Mouse (Mus musculus): ENCODE data around the gene Uckl1. TPM values are rescaled to one million over a fixed set of nuclear protein-coding genes. Genes with fewer than 3 reads are reported as not detected.

The Uckl1 gene
- polyA plus RNA-seq, 1 experiment from 2014 or later = 33.9 TPM

DNA sequence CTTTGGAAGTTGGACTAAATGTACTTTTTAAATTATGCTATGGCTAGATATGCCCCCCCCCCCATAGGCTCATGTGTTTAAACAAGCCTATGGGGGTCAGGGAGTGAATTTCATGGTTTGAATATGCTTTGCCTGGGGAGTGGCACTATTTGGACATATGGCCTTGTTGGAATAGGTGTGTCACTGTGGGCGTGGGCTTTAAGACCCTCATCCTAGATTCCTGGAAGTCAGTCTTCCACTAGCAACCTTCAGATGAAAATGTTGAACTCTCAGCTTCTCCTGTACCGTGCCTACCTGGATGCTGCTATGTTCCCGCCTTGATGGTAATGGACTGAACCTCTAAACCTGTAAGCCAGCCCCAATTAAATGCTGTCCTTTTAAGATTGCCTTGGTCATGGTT is 52.1 kb downstream of the Uckl1 start:
- H3K79me2 ChIP-seq (ENCODE audit: inconsistent target) = peaks cover 94% of the 10 kb centered on the region
- no peak overlapping the region for H3K27ac ChIP-seq
- H3K36me3 ChIP-seq (ENCODE audit: inconsistent target) = peaks cover 6% of the 10 kb centered on the region; the same call in 1 of the 2 replicates
- WGBS (ENCODE audit: missing documents) = 88% methylated on average over 3 of the region's 3 CpGs
- no peak overlapping the region for H3K4me3 ChIP-seq (ENCODE audit: inconsistent target)

DNA sequence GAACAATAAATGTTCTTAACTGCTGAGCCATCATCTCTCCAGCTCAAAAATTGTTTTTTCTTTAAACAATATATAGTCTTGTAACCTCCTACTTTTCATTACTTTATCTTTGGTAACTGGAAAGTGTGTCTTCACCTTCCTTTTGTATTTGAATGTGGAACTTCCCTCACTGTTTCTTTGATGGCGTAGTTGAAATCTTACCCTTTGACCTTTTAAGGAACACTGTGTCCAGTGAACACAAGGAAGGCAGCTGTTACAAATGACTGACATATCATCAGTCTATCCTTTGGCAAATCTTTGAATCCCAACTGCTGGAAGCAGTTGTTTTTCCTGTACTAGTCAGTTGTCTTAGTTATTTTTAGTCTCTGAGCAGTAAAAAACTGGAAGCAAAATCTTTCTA is 55.6 kb downstream of the Uckl1 start:
- 100% methylated on average over 1 of the region's 1 CpGs for WGBS (ENCODE audit: missing documents)
- Histone ChIP-seq H3K4me3 (ENCODE audit: inconsistent target) (no peak overlapping the region), H3K36me3 (ENCODE audit: inconsistent target) (peaks cover 6% of the 10 kb centered on the region; the same call in 1 of the 2 replicates), H3K79me2 (ENCODE audit: inconsistent target) (peaks cover 100% of the 10 kb centered on the region), H3K27ac (no peak overlapping the region)

DNA sequence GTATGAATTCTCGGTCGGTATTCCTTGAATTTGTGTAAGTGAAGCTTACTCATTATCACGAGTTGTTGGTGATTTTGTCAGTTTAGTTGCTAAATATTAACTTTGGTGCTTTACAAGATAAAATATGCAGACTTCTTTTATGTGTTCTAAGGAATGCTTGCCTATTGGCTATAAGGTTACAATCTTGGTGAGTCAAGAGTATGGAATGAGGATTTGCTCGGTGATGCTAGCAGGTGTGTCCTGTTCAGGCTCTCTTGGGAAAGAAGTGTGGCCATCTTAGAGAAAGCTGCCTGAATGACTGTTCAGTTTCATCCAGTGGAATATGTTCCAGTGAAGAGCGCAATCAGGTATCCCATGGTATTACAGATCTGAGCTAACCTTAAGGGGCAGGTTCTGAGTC is 59.2 kb downstream of the Uckl1 start:
- Histone ChIP-seq H3K36me3 (ENCODE audit: inconsistent target) (peaks cover 2% of the 10 kb centered on the region; the same call in 1 of the 2 replicates), H3K27ac (no peak overlapping the region), H3K4me3 (ENCODE audit: inconsistent target) (no peak overlapping the region), H3K79me2 (ENCODE audit: inconsistent target) (peaks cover 98% of the 10 kb centered on the region)
- 94% methylated on average over 5 of the region's 5 CpGs for WGBS (ENCODE audit: missing documents)

DNA sequence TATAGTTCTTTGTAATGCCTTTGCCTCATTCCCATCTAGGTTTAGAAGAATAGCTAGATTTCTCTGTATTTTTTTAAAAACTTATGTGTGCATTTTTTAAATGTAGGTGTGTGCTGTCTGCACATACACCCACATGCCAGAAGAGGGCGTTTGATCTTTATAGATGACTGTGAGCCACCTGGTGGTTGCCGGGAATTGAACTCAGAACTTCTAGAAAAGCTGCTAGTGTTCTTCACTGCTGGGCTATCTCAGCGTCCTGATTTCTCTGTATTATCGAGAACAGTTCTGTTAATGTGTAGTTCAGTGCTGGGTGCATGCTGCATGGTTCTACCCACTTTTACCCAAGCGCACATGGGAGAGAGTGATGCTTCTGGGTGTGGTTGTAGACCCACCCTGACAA is 61.9 kb downstream of the Uckl1 start:
- peaks cover 71% of the 10 kb centered on the region for H3K79me2 ChIP-seq (ENCODE audit: inconsistent target)
- no peak overlapping the region for H3K4me3 ChIP-seq (ENCODE audit: inconsistent target)
- H3K27ac ChIP-seq = no peak overlapping the region
- WGBS (ENCODE audit: missing documents) = 59% methylated on average over 5 of the region's 5 CpGs
- H3K36me3 ChIP-seq (ENCODE audit: inconsistent target) = no peaks in the 10 kb centered on the region

GRCm38 (mm10) chr2:181521491-181521890 is 63.2 kb downstream of the Uckl1 start:
- H3K79me2 ChIP-seq (ENCODE audit: inconsistent target) = peaks cover 58% of the 10 kb centered on the region
- WGBS (ENCODE audit: missing documents) = 55% methylated on average over 10 of the region's 10 CpGs
- peak overlapping the region; percentile 69 for H3K4me3 ChIP-seq (ENCODE audit: inconsistent target)
- H3K27ac ChIP-seq = peak overlapping the region; percentile 40; the same call in 1 of the 2 replicates
- H3K36me3 ChIP-seq (ENCODE audit: inconsistent target) = 0 out of 2 replicates have a peak, but pooled peaks cover 10% of the 10 kb centered on the region

GRCm38 (mm10) chr2:181520936-181521227 is 63.8 kb downstream of the Uckl1 start:
- Histone ChIP-seq H3K79me2 (ENCODE audit: inconsistent target) (peaks cover 51% of the 10 kb centered on the region), H3K36me3 (ENCODE audit: inconsistent target) (0 out of 2 replicates have a peak, but pooled peaks cover 16% of the 10 kb centered on the region), H3K27ac (peak overlapping the region; percentile 40; the same call in 1 of the 2 replicates), H3K4me3 (ENCODE audit: inconsistent target) (peak overlapping the region; percentile 69)
- WGBS (ENCODE audit: missing documents) = 0% methylated on average over 17 of the region's 17 CpGs

GRCm38 (mm10) chr2:181520118-181520935 is 64.4 kb downstream of the Uckl1 start, which contains the start of gene Dnajc5:
Dnajc5 (plus strand) TSS chr2:181520485.
- WGBS (ENCODE audit: missing documents) = 1% methylated on average over 67 of the region's 74 CpGs
- H3K27ac ChIP-seq = peak within 1 kb of the TSS; percentile 84
- peak within 1 kb of the TSS; percentile 69 for H3K4me3 ChIP-seq (ENCODE audit: inconsistent target)
- peaks cover 46% of the 10 kb centered on the region for H3K79me2 ChIP-seq (ENCODE audit: inconsistent target)
- H3K36me3 ChIP-seq (ENCODE audit: inconsistent target) = peaks cover 21% of the 10 kb centered on the region; the same call in 1 of the 2 replicates

DNA sequence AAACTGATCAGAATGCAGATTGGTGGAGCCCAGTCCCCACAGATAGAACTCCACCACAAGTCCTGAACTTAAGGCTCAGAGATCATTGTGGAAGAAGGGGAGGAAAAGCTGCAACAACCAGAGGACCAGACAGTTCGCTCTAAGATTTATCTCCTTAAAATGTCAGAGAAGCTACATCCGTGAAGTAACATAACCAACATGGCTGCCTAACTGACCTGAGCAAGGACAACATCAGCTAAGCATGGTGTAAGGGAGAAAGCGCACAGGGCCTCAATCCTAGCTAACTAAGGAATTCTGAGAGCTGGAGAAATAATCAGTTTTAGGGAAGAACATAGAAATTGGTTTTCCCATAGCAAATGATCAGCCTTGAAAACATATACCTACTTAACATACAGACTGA is 65.5 kb downstream of the Uckl1 start:
- Histone ChIP-seq H3K27ac (peak overlapping the region; percentile 84), H3K4me3 (ENCODE audit: inconsistent target) (peak overlapping the region; percentile 65), H3K36me3 (ENCODE audit: inconsistent target) (peaks cover 28% of the 10 kb centered on the region; the same call in 1 of the 2 replicates), H3K79me2 (ENCODE audit: inconsistent target) (peaks cover 35% of the 10 kb centered on the region)
- 82% methylated on average over 3 of the region's 3 CpGs for WGBS (ENCODE audit: missing documents)

Other genes starting within 250 kb of the Uckl1 start
- 13.7 to 17.8 TPM (median 17.3 TPM) in 3 replicates for gene Zgpat, start 220.0 kb downstream of the Uckl1 start, polyA plus RNA-seq (2018)
- gene Arfrp1, start 219.5 kb downstream of the Uckl1 start, polyA plus RNA-seq (2018) = 21.9 to 23.2 TPM (median 22.5 TPM) in 3 replicates
- gene Lime1, start 204.8 kb downstream of the Uckl1 start, polyA plus RNA-seq (2018) = 2.9 to 8.2 TPM (median 3.7 TPM) in 3 replicates
- gene Zbtb46, start 125.5 kb downstream of the Uckl1 start, polyA plus RNA-seq (2018) = 0.09 to 0.23 TPM (median 0.21 TPM) in 3 replicates
- gene Abhd16b, start 91.7 kb downstream of the Uckl1 start, polyA plus RNA-seq (2018) = not detected in 3 replicates
- 36.4 to 66.4 TPM (median 47.0 TPM) in 3 replicates for gene Tpd52l2, start 87.8 kb downstream of the Uckl1 start, polyA plus RNA-seq (2018)
- 50.7 to 68.7 TPM (median 60.0 TPM) in 3 replicates for gene Dnajc5, start 64.4 kb downstream of the Uckl1 start, polyA plus RNA-seq (2018)
- 34.2 to 55.4 TPM (median 34.6 TPM) in 3 replicates for gene Prpf6, start 7.0 kb upstream of the Uckl1 start, polyA plus RNA-seq (2018)
- 6.0 to 12.6 TPM (median 6.7 TPM) in 3 replicates for gene Zfp512b, start 7.9 kb upstream of the Uckl1 start, polyA plus RNA-seq (2018)
- gene Samd10, start 14.3 kb upstream of the Uckl1 start, polyA plus RNA-seq (2018) = 2.1 to 3.8 TPM (median 2.8 TPM) in 3 replicates
- not detected in 3 replicates for gene Gm29797, start 72.1 kb upstream of the Uckl1 start, polyA plus RNA-seq (2018)
- 0.15 TPM in 1 of 3 replicates, not detected in the others for gene Sox18, start 86.7 kb upstream of the Uckl1 start, polyA plus RNA-seq (2018)
- 1.5 to 3.2 TPM (median 1.9 TPM) in 3 replicates for gene Tcea2, start 95.4 kb upstream of the Uckl1 start, polyA plus RNA-seq (2018)
- gene Rgs19, start 109.1 kb upstream of the Uckl1 start, polyA plus RNA-seq (2018) = 74.5 to 107 TPM (median 89.4 TPM) in 3 replicates
- gene Lkaaear1, start 113.5 kb upstream of the Uckl1 start, polyA plus RNA-seq (2018) = not detected in 3 replicates
- 0.12 TPM in 1 of 3 replicates, not detected in the others for gene Oprl1, start 130.1 kb upstream of the Uckl1 start, polyA plus RNA-seq (2018)
- gene Myt1, start 178.4 kb upstream of the Uckl1 start, polyA plus RNA-seq (2018) = not detected in 3 replicates